Mouse (Mus musculus): ENCODE results near the gene Hoxa4.

GRCm38 (mm10) chr6:52200073-52200750 lies 8.7 kb upstream of the Hoxa4 start:
- TF ChIP-seq HCFC1 (IDR thresholded peaks at IDR 0.05; ENCODE audit: borderline replicate concordance, insufficient read depth, low read length) (no peak), CHD2 (IDR thresholded peaks at IDR 0.05; ENCODE audit: low read depth, low read length) (no peak), ZNF384 (IDR thresholded peaks at IDR 0.05; ENCODE audit: low read depth, low read length) (no peak), MAFK (IDR thresholded peaks at IDR 0.05; ENCODE audit: insufficient read depth, low read depth, low read length) (no peak), ZC3H11A (IDR thresholded peaks at IDR 0.05; ENCODE audit: borderline replicate concordance, low read depth, low read length) (no peak)
